Mouse (Mus musculus): ENCODE measurements around the gene Dlx5. TPM values are rescaled to one million over a fixed set of nuclear protein-coding genes. Genes with fewer than 3 reads are reported as not detected.

The Dlx5 gene
- polyA plus RNA-seq, 1 experiment from 2014 or later: 4.0 TPM

DNA sequence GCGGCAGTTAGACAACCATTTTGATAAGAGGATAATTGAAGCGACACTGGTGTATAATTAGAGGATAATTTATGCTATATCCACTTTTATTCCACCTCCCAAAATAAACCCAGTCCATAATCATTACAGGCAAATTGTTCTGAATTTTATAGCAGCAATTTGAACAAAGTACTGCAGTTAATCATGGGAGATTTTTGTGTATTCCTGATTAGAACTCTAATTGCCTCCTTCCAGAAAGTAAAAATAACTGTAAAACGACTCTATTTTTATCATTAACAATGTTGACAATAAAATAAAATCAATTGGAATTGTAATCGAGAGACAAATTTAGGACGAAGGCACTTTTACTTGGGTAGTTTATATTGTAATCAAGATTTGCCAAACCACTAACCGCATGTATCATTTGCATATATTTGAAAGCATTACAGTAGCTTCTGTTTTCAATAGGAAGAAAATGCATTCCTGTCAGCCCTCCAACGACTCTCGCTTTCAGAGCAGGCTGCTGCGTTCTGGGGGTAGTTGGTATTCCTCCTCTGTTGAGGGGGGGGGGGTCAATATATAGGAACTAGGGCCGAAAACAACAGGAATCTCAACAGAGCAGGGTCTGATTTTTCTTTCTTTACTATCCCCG lies 20.0 kb downstream of the Dlx5 start:
- H3K9me3 ChIP-seq: no peaks in the 10 kb centered on the region
- no peaks in the 10 kb centered on the region for H3K36me3 ChIP-seq
- H3K4me1 ChIP-seq: peaks cover 21% of the 10 kb centered on the region
- 3% methylated on average over 11 of the region's 11 CpGs for WGBS
- no peak overlapping the region for H3K27ac ChIP-seq
- no peak overlapping the region; the same call in 1 of the 2 replicates for H3K4me3 ChIP-seq
- DNase-seq (ENCODE audit: low spot score): no peak
- H3K27me3 ChIP-seq (ENCODE audit: insufficient read depth, poor library complexity, severe bottlenecking): peaks cover 99% of the 10 kb centered on the region

DNA sequence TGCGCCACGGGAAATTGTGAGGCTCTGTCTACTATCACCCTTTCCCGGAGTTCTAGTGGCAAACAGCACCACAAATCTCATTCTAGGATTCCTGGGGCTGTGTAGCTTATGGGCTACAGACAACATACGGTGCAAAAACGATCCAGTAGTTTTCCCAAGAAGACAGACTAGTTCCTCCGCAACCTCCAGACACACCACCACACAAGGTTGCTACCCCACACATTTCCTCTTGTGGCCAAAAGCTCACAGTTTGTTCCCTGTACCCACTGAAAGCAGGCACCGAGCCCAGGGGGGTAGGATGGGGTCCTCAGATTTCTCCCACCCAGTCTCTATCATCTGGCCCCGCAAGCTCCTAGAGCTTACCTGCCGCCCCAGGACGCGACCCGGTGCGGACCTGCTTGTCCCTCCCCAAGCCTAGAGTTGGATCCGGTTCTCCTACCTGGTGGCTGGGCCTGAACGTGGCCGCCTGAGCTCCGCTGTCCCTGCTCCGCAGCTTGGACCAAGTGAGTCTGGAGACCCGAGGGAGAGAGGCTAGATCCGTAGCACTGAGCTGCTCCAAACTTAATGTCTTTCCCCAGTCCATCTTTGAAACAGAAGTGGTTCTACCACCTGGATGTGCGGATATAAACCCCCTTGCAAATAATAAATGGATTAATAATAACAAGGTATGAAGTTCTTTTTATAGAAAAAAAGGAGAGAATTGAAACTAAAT lies 20.6 kb downstream of the Dlx5 start:
- no peak for DNase-seq (ENCODE audit: low spot score)
- Histone ChIP-seq H3K4me1 (peaks cover 21% of the 10 kb centered on the region), H3K36me3 (no peaks in the 10 kb centered on the region), H3K27me3 (ENCODE audit: insufficient read depth, poor library complexity, severe bottlenecking) (peaks cover 99% of the 10 kb centered on the region), H3K4me3 (0 out of 2 replicates have a peak overlapping the region, but pooled peaks have one; percentile 41), H3K9me3 (no peaks in the 10 kb centered on the region), H3K27ac (no peak overlapping the region)
- 1% methylated on average over 21 of the region's 21 CpGs for WGBS

DNA sequence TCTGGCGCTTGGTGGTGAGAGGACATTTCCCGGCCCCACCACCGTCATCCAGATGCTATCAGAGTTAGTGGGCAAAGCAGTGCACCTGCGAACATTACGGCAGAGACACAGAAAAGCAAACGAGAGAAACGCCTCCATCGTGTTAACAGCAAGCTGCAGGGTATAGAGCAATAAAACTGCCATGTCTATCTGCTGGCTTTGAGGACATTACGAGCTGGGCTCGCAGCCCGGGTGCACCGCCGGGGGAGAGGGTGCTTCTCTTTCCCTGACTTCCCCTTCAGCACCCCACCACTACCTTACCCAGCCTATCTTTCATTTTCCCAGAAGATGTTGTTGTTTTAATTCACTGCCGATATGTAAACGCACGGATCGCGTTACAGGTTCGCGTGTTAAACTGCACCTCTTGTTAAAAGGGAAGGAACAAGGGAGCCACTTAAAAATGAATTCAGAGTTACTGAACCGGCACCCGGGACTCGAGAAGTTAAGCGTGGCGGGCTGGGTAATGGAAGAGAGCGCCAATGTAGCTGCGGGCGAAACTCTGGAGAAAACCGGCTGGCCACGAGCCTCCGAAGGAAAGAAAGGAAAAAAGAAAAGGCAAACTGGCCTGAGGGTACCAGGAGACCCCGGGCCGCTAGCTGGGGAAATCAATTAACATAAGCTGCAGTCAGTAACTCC lies 21.3 kb downstream of the Dlx5 start:
- no peak for DNase-seq (ENCODE audit: low spot score)
- peak overlapping the region; percentile 41 for H3K4me3 ChIP-seq
- WGBS: under 1% methylated on average over 33 of the region's 33 CpGs
- H3K27ac ChIP-seq: no peak overlapping the region
- peaks cover 21% of the 10 kb centered on the region for H3K4me1 ChIP-seq
- peaks cover 99% of the 10 kb centered on the region for H3K27me3 ChIP-seq (ENCODE audit: insufficient read depth, poor library complexity, severe bottlenecking)
- no peaks in the 10 kb centered on the region for H3K9me3 ChIP-seq
- no peaks in the 10 kb centered on the region for H3K36me3 ChIP-seq

DNA sequence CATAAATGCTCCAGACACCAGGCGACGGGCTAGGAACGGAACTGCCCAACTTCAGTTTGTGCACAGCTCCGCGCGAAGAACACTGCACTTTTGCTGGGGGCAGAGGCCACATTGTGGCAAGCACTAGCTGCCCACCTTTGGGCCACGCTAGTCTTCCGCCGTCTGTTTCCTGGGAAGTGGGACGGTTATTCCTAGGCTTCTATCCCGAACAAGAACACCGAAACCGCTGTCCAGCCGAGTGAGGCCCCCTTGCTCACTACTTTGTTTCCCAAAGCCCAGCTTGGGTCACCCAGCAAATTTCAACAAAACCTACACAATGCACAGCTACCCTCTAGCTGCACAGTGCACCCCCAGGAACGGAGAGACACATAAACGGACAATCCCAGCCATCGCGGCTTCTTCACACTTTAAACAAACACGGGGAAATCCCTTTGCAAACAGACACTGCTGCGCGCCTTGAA lies 21.9 kb downstream of the Dlx5 start:
- H3K27ac ChIP-seq: no peak overlapping the region
- no peaks in the 10 kb centered on the region for H3K9me3 ChIP-seq
- H3K4me1 ChIP-seq: peaks cover 21% of the 10 kb centered on the region
- no peaks in the 10 kb centered on the region for H3K36me3 ChIP-seq
- H3K4me3 ChIP-seq: peak overlapping the region; percentile 41
- WGBS: under 1% methylated on average over 21 of the region's 21 CpGs
- peaks cover 99% of the 10 kb centered on the region for H3K27me3 ChIP-seq (ENCODE audit: insufficient read depth, poor library complexity, severe bottlenecking)
- DNase-seq (ENCODE audit: low spot score): no peak

DNA sequence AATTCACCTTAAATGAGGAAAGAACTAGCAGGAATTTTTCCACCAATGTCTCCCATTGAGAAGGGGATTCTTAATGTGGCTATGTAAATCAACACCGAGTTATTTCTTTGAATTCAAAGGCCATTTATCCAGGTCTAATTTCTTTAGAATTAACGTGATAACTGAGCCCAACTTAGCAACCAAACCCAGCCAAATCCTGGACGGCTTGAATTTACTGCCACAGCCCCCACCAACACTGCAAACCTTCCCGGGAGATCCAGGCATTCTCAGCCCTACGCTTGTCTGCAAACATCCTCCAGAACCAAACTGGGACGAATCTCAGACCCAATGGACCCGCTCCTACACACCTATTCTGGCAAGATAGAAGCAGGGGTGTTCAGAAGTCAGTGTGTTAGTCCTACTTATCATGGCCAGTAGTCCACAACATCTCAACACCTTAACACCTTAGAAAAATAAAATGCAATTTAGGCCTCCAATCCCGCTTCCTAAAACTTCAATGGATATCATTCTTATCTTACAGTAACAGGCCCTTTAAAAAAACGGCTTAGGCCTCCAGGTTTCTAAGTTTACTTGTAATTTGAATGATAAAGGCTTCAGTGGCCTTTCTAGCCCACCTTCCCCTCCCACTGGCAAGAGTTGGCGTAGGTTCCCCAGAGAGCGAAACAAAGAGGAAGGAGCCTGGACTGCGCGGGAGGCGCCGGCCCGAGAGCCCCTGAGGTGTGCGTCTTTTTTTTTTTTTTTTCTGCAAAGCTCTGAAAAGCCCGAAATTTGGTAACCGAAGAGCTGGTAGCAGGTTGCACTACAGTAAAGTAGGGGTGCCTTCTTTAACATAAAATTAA lies 22.6 kb downstream of the Dlx5 start:
- no peak for DNase-seq (ENCODE audit: low spot score)
- WGBS: 1% methylated on average over 19 of the region's 19 CpGs
- Histone ChIP-seq H3K27ac (no peak overlapping the region), H3K4me3 (peak overlapping the region; percentile 41), H3K4me1 (peaks cover 21% of the 10 kb centered on the region), H3K27me3 (ENCODE audit: insufficient read depth, poor library complexity, severe bottlenecking) (peaks cover 99% of the 10 kb centered on the region), H3K9me3 (no peaks in the 10 kb centered on the region), H3K36me3 (no peaks in the 10 kb centered on the region)

DNA sequence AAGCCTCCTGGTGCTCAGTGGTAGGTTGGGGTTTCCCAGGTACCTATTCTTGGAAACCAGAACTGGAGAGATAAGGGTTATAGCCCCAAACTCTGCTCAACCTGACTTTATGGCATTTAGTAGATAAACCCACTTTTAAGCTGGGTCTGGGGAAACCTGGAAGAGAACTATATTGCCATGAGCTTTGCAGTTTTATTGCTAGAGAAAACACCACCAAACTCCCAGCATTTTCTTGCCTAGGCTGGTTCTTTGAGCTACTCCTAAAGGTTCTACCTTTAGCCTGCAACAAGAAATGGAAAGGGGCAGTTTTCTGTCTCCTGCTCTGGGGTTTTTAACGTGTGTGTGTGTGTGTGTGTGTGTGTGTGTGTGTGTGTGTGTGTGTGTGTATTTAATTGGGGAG lies 23.3 kb downstream of the Dlx5 start:
- Histone ChIP-seq H3K4me1 (peaks cover 15% of the 10 kb centered on the region), H3K9me3 (no peaks in the 10 kb centered on the region), H3K36me3 (no peaks in the 10 kb centered on the region), H3K4me3 (no peak overlapping the region), H3K27ac (no peak overlapping the region), H3K27me3 (ENCODE audit: insufficient read depth, poor library complexity, severe bottlenecking) (peaks cover 99% of the 10 kb centered on the region)
- WGBS: 0% methylated on average over 1 of the region's 1 CpGs
- no peak for DNase-seq (ENCODE audit: low spot score)

DNA sequence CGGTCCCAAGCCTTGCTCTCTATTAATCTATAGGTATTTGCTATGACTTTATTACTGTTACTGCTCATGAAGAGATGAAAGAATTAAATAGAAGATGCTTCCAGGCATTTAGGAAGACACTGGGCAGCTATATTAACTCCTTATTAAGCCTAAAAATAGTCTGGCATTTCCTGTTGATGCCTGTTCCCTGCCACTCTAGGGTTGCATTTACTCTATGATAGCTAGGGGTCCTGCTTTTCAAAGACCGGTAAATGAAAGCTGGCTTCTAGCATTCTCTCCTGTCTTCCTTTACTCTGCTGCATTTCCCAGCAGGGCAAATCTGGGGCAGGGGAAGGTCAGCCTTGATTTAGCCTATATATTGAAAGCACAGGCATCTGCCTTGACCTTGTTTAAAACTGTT lies 24.1 kb downstream of the Dlx5 start:
- no peak for DNase-seq (ENCODE audit: low spot score)
- H3K27ac ChIP-seq: no peak overlapping the region
- peaks cover 99% of the 10 kb centered on the region for H3K27me3 ChIP-seq (ENCODE audit: insufficient read depth, poor library complexity, severe bottlenecking)
- no peaks in the 10 kb centered on the region for H3K36me3 ChIP-seq
- 6% methylated on average over 2 of the region's 2 CpGs for WGBS
- H3K9me3 ChIP-seq: no peaks in the 10 kb centered on the region
- H3K4me1 ChIP-seq: peaks cover 14% of the 10 kb centered on the region
- H3K4me3 ChIP-seq: no peak overlapping the region

DNA sequence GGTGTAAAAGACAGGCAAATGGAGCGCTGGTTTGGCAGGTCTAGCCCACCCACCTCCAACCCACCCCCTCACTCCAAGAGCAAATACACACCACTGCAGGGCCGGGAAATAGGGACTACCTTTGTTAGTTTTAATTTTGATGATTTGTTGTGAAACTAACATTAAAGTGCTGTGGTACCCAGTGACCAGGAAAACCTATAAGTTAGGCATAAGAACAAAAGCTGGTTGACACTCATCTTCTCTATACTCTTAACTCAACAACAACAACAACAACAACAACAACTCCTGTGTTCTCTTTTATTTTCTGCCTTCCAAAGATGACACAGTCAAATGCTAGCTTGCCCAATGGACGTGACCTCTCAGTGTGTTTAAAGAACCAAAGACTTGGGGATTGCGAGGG lies 25.0 kb downstream of the Dlx5 start:
- under 1% methylated on average over 4 of the region's 4 CpGs for WGBS
- Histone ChIP-seq H3K4me1 (peaks cover 10% of the 10 kb centered on the region), H3K27ac (no peak overlapping the region), H3K4me3 (no peak overlapping the region), H3K9me3 (no peaks in the 10 kb centered on the region), H3K36me3 (no peaks in the 10 kb centered on the region), H3K27me3 (ENCODE audit: insufficient read depth, poor library complexity, severe bottlenecking) (peaks cover 99% of the 10 kb centered on the region)
- DNase-seq (ENCODE audit: low spot score): no peak

DNA sequence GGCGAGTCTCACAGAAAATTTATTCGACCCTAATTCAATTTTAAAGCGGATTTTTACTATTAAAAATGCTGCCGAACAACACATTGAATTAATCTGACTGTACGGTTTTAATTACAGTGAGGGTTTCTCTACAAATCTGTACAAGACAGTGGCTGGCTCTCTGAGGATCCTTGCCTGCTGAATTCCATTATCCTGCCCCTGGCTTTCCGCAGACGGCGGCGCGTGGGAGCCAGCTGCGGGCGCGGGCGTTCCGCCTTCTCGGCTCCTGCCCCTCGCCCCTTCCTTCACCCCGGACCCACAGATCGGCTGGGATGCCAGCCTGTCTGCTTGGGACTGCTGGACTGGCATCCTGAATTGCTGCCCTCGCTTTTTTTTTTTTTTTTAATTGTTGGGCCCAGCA lies 25.6 kb downstream of the Dlx5 start:
- DNase-seq (ENCODE audit: low spot score): no peak
- 1% methylated on average over 20 of the region's 20 CpGs for WGBS
- Histone ChIP-seq H3K4me1 (peaks cover 10% of the 10 kb centered on the region), H3K27ac (no peak overlapping the region), H3K27me3 (ENCODE audit: insufficient read depth, poor library complexity, severe bottlenecking) (peaks cover 99% of the 10 kb centered on the region), H3K36me3 (no peaks in the 10 kb centered on the region), H3K9me3 (no peaks in the 10 kb centered on the region), H3K4me3 (peak overlapping the region; percentile 32; the same call in 1 of the 2 replicates)

DNA sequence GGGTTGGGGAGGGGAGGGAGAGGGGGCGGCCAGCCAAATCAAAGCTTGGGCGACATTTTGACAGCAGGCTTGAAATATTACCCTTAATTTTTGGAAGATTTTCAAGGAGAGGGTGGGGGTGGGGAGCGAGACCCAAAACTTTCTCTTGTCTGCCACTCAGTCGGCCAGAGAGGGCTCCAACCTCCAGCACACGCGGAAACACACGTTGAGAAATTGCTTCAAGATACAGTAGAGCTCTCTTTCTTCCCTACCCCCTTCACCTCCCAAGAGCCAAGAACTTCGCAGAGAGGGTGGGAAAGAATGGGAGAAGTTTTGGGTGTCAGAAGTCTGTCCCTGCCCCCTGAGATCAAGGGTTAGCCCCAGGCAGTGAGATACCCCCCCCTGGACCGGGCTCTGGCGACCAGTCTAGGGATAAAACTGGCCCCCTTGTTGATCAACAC lies 26.1 kb downstream of the Dlx5 start:
- Histone ChIP-seq H3K9me3 (no peaks in the 10 kb centered on the region), H3K4me1 (peaks cover 10% of the 10 kb centered on the region), H3K36me3 (no peaks in the 10 kb centered on the region), H3K4me3 (no peak overlapping the region), H3K27me3 (ENCODE audit: insufficient read depth, poor library complexity, severe bottlenecking) (peaks cover 100% of the 10 kb centered on the region), H3K27ac (no peak overlapping the region)
- DNase-seq (ENCODE audit: low spot score): no peak
- WGBS: under 1% methylated on average over 10 of the region's 10 CpGs

DNA sequence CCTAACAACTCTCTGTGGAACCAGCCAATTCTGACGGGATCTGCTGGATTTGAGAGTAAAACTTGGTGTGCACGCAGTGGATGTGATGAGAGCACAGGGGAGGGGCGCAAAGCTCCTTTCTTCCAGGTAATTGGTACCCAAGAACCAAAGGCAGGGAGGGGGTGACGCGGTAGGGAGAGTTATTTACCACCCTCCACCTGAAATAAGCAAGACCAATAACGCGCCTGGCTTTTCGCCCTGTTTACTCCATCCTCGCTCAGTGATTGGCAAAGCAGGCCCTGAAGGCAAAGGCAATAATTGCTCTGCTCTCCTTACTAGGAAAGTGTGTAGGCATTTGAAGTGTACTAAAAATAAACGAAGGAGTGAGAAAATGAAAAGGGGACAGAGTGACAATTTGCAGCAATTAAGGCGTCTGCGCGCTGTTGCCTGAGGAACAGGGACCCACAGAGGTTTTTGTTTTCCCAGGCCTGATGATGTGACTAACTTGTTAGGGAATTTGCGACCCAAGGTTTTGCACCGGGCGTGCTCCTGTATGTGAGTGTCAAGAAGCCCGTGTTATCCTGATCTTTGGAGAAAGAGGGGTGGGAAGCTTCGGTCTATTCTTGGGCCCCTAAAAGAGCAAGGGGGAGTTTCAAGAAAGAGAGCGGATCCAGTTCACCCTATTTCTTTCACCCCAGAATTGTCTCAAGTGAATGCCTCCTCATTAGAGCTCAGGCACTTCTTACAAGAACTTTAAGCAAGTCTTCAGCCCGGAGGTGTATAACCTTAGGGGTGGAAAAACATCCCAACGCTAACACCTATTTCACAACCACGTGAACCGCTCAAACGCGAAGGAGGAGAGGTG lies 26.8 kb downstream of the Dlx5 start:
- WGBS: under 1% methylated on average over 25 of the region's 25 CpGs
- Histone ChIP-seq H3K4me3 (no peak overlapping the region), H3K4me1 (peaks cover 5% of the 10 kb centered on the region), H3K27me3 (ENCODE audit: insufficient read depth, poor library complexity, severe bottlenecking) (peaks cover 100% of the 10 kb centered on the region), H3K36me3 (no peaks in the 10 kb centered on the region), H3K27ac (no peak overlapping the region), H3K9me3 (no peaks in the 10 kb centered on the region)
- DNase-seq (ENCODE audit: low spot score): no peak

DNA sequence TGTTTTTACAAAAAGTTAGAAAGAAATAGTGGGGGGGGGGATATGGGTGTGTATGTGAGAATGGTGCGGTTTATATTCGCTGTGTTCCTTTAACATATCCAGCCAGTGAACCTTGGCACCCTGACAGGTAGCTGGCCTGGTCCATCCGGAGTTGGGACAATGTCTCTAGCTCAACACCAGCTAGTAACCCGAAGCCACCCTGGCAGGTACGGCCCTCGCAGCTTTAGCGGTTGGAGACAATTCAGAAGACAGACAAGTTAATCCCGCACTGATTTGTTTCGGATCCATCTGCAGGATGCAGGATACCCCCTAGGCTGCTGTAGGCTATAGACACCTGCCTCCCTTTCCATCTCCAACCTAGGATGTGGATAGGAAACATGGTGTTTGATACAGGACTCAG lies 27.7 kb downstream of the Dlx5 start:
- no peak overlapping the region for H3K27ac ChIP-seq
- H3K4me3 ChIP-seq: no peak overlapping the region
- no peak for DNase-seq (ENCODE audit: low spot score)
- no peaks in the 10 kb centered on the region for H3K9me3 ChIP-seq
- WGBS: under 1% methylated on average over 9 of the region's 9 CpGs
- H3K27me3 ChIP-seq (ENCODE audit: insufficient read depth, poor library complexity, severe bottlenecking): peaks cover 100% of the 10 kb centered on the region
- no peaks in the 10 kb centered on the region for H3K36me3 ChIP-seq
- H3K4me1 ChIP-seq: no peaks in the 10 kb centered on the region; the same call in 1 of the 2 replicates
